Mouse (Mus musculus) kidney, adult 2 months (tissue): ENCODE data around the gene Ankrd60. TPM values are rescaled to one million over a fixed set of nuclear protein-coding genes. Genes with fewer than 3 reads are reported as not detected.

Experiments used
- DNase-seq: peaks from one replicate; pipeline ENCODE4 v3.0.0; 2021
- H3K27ac ChIP-seq: fragments of 200-500 bp; 2 replicates; pipeline ENCODE4 v1.5.1; 2012; ENCODE audit warnings: low read depth, low read length, control low read depth, inconsistent platforms; ENCODE audit not compliant: insufficient read depth
- H3K27me3 ChIP-seq: fragments of 200-500 bp; replicated peaks from 2 replicates; pipeline ENCODE4 v1.6.1; 2012; ENCODE audit warnings: mild to moderate bottlenecking, moderate library complexity, low read length, inconsistent platforms; ENCODE audit not compliant: control insufficient read depth, insufficient read depth
- H3K36me3 ChIP-seq: fragments of 200-500 bp; 2 replicates; pipeline ENCODE4 v1.6.1; 2012; ENCODE audit warnings: mild to moderate bottlenecking, moderate library complexity, low read length, inconsistent platforms; ENCODE audit not compliant: control insufficient read depth, insufficient read depth
- H3K4me1 ChIP-seq: fragments of 200-500 bp; 2 replicates; pipeline ENCODE4 v1.6.1; 2011; ENCODE audit warnings: low read length; ENCODE audit not compliant: control insufficient read depth, insufficient read depth
- H3K4me3 ChIP-seq: fragments of 200-500 bp; 2 replicates; pipeline ENCODE4 v1.5.1; 2011; ENCODE audit warnings: mild to moderate bottlenecking, low read depth, low read length, control low read depth; ENCODE audit not compliant: insufficient read depth
- CTCF ChIP-seq: fragments of 200-500 bp; conservative IDR thresholded peaks from 2 replicates; pipeline ENCODE4 v1.5.1; 2011; ENCODE audit warnings: low read depth, mild to moderate bottlenecking, control low read depth, low read length, moderate library complexity, mixed read lengths; ENCODE audit not compliant: insufficient read depth, insufficient read length
- POLR2A ChIP-seq: fragments of 200-500 bp; IDR thresholded peaks from one replicate; pipeline ENCODE4 v1.6.1; 2011; ENCODE audit warnings: low read depth, low read length, control low read depth
- WGBS: fragments of 180-500 bp; shearing (Covaris S2); methylation state at CpG from one replicate; pipeline ENCODE4 v1.1.7; 2018; 5-methylcytosine and 5-hydroxymethylcytosine counted together
- polyA plus RNA-seq: library from polyadenylated mRNA; depleted of rRNA; stranded (reverse); fragments of >200 nt; gene quantifications from 2 replicates; pipeline ENCODE4 v1.2.3, GENCODE M21; 2012

Ankrd60 gene
- polyA plus RNA-seq, 1 experiment = 0.09 TPM

- Histone ChIP-seq H3K36me3 (no peaks in the 10 kb centered on the region), H3K4me1 (no peaks in the 10 kb centered on the region), H3K27me3 (no peaks in the 10 kb centered on the region), H3K27ac (no peak overlapping the region), H3K4me3 (no peak overlapping the region)
- TF ChIP-seq CTCF = no peak
- TF ChIP-seq POLR2A = no peak
- no peak for DNase-seq
- 88% methylated on average over 4 of the region's 4 CpGs for WGBS
Measured at GRCm38 (mm10) chr2:173541748-173542147, 36.4 kb downstream of the Ankrd60 start.

GRCm38 (mm10) chr2:173539781-173540180, 38.4 kb downstream of the Ankrd60 start:
- H3K4me1 ChIP-seq = no peaks in the 10 kb centered on the region
- H3K27ac ChIP-seq = no peak overlapping the region
- no peak for TF ChIP-seq POLR2A
- no peak for TF ChIP-seq CTCF
- no peaks in the 10 kb centered on the region for H3K36me3 ChIP-seq
- 71% methylated on average over 15 of the region's 15 CpGs for WGBS
- DNase-seq = no peak
- H3K4me3 ChIP-seq = no peak overlapping the region
- no peaks in the 10 kb centered on the region for H3K27me3 ChIP-seq

DNA sequence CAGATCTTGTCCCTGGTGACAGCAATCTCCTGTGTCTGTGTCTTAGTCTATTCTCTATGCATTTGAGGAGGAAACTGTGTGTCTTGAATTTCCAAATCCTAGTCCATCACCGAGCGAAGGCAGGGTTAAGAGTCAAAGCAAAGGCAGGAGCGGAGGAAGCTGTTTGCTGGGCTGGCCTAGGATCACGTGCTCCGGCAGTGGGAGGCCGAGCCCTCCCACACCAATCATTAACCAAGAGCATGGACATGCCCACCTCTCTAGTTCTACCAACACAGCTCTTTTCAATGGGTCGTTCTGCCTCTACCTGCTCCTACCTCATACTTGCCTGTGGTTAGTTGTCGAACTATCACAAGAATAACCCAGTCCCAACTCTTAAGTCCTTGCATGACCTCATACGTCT, 42.3 kb downstream of the Ankrd60 start:
- Histone ChIP-seq H3K27ac (no peak overlapping the region), H3K27me3 (no peaks in the 10 kb centered on the region), H3K4me3 (no peak overlapping the region), H3K4me1 (no peaks in the 10 kb centered on the region), H3K36me3 (no peaks in the 10 kb centered on the region)
- DNase-seq = peak; percentile 74
- TF ChIP-seq POLR2A = no peak
- TF ChIP-seq CTCF = no peak
- 46% methylated on average over 9 of the region's 9 CpGs for WGBS

DNA sequence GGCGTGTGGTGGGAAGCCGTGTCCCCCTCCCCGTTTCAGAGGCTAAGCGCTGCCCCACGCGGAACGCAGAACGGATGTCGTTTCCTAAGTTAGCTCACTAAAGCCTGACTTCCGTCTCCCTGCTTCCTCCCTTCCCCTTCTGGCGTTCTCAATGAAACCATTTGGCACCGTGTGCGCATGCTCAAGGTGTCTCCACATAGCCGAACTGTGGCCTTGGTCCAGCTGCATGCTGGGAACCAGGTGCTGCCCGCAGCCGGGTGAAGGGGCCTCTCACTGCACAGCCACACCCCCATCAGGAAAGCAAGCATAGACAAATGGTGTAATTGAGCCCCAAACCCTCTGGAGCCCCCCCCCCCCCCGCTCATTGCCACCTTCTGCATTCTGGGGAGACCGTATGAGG, 42.8 kb downstream of the Ankrd60 start:
- no peaks in the 10 kb centered on the region for H3K4me1 ChIP-seq
- no peaks in the 10 kb centered on the region for H3K36me3 ChIP-seq
- WGBS = 48% methylated on average over 18 of the region's 18 CpGs
- peak; percentile 54 for DNase-seq
- TF ChIP-seq POLR2A (no peak), CTCF (no peak)
- H3K27me3 ChIP-seq = no peaks in the 10 kb centered on the region
- H3K27ac ChIP-seq = no peak overlapping the region
- no peak overlapping the region for H3K4me3 ChIP-seq

- no peak for TF ChIP-seq CTCF
- TF ChIP-seq POLR2A = no peak
- no peaks in the 10 kb centered on the region for H3K4me1 ChIP-seq
- no peak for DNase-seq
- H3K4me3 ChIP-seq = no peak overlapping the region
- 75% methylated on average over 7 of the region's 7 CpGs for WGBS
- H3K27ac ChIP-seq = no peak overlapping the region
- no peaks in the 10 kb centered on the region for H3K27me3 ChIP-seq
- H3K36me3 ChIP-seq = no peaks in the 10 kb centered on the region
Measured at GRCm38 (mm10) chr2:173534581-173534980, 43.6 kb downstream of the Ankrd60 start.

DNA sequence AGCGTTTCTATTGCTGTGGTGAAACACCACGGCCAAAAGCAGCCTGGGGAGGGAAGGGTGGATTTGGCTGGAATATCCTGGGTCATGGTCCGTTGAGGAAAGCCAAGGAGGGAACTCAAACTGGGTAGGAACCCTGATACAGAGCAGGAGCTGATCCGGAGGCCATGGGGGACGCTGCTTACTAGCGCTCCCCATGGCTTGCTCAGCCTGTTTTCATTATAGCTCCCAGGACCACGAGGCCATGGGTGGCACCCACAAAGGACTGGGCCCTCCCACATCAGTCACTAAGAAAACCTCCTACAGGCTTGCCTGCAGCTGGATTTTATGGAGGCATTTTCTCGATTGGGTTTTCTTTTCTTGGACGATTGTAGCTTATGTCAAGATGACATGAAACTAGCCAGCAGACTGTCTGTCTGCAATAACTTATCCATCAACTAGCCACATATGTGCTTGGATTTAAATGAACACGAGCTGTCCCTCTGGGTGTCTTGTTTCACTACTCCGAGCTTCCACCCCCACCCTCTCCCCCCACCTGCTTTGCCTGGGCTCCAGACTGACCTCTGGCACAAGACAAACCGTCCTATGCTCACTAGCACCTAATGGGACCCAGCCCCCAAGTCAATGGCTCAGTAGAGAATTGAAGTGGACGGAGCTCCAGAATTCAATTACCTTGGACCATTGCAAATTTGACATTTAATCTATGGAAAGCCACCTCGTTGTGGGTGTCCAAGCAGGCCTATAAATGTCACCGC, 45.3 kb downstream of the Ankrd60 start:
- Histone ChIP-seq H3K36me3 (no peaks in the 10 kb centered on the region), H3K27ac (no peak overlapping the region), H3K27me3 (no peaks in the 10 kb centered on the region), H3K4me3 (no peak overlapping the region), H3K4me1 (no peaks in the 10 kb centered on the region)
- TF ChIP-seq CTCF (no peak), POLR2A (no peak)
- WGBS = 53% methylated on average over 15 of the region's 15 CpGs
- DNase-seq = no peak

DNA sequence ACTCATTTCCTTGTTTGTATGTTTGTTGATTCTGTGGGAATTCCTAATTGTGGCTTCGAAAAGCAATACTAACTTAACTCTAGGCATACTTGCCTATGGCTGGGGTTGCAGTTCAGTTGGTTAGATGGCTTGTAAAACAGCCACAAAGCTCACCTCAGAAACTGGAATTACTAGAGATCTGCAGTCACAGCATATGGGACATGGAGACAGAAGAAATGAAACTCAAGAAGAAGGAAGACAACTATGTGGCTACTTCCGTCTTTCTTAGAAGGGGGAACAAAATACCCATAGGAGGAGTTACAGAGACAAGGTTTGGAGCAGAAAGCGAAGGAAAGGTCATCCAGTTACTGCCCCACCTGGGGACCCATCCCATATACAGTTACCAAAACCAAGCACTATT, 49.7 kb downstream of the Ankrd60 start:
- 86% methylated on average over 3 of the region's 3 CpGs for WGBS
- TF ChIP-seq CTCF = no peak
- TF ChIP-seq POLR2A = no peak
- no peak overlapping the region for H3K27ac ChIP-seq

More for the DNA sequence above, 49.7 kb downstream of the Ankrd60 start:
- Histone ChIP-seq H3K4me1 (no peaks in the 10 kb centered on the region), H3K36me3 (no peaks in the 10 kb centered on the region), H3K27me3 (no peaks in the 10 kb centered on the region), H3K4me3 (no peak overlapping the region)
- no peak for DNase-seq
